Mouse (Mus musculus) central nervous system, embryonic 18 days (tissue): Measurements from ENCODE around the gene Gm49333. TPM values are rescaled to one million over a fixed set of nuclear protein-coding genes. Genes with fewer than 3 reads are reported as not detected.

ENCODE experiments used
- polyA plus RNA-seq: library from polyadenylated mRNA; depleted of rRNA; stranded (reverse); fragments of >200 nt; gene quantifications from 2 replicates; pipeline ENCODE4 v1.2.3, GENCODE M21; 2012; rRNA removed

Gm49333 gene
- not detected in 2 replicates for polyA plus RNA-seq

GRCm38 (mm10) chr16:20611357-20612227 lies at the start of gene Gm49333, which contains the start of the genes Eef1akmt4 and Alg3:
TSS of gene Gm49333 (plus strand) at chr16:20611610.
TSS of gene Eef1akmt4 (plus strand) at chr16:20611593.
TSS of gene Alg3 (minus strand) at chr16:20611735.

DNA sequence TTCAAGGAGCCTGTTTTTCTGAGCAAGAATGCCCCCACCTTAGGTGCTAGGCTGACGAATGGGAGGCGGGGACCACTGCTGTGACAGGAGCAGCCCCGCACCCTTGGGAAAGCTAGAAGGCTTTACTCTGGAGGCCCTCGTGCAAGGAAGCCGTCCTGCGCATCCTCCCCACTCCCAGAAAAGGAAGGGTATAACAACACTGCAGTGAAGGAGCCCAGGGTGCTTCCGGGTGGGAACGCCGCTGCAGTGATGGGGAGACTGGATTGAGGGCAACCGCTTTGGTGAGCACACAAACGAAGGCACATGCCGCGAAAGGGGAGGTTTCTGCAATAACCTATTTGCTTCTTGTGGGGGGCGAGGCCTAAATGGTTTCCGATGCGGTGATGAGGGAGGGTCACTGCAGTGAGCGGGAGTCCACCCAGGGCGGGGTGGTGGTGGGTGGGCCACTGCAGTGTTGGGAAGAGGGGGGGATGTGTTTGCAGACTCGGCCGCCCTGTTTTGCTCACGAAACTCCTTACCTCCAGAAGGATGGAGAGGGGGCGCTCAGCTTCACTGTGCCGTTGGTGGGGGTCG lies 22.0 kb upstream of the Gm49333 start, which contains the start of gene Vwa5b2:
Gene Vwa5b2, plus strand, starts transcription at position 106 of the 573 bp plus-strand sequence.

GRCm38 (mm10) chr16:20621191-20621990 lies 10.0 kb downstream of the Gm49333 start, which contains the start of gene Camk2n2:
TSS of gene Camk2n2 (minus strand) at chr16:20621287.

GRCm38 (mm10) chr16:20629731-20630634 lies 18.6 kb downstream of the Gm49333 start, which contains the start of gene Ece2:
TSS of gene Ece2 (plus strand) at chr16:20629828.

GRCm38 (mm10) chr16:20651076-20651946 lies 39.9 kb downstream of the Gm49333 start, which contains the start of gene Psmd2:
TSS of gene Psmd2 (plus strand) at chr16:20651652.

DNA sequence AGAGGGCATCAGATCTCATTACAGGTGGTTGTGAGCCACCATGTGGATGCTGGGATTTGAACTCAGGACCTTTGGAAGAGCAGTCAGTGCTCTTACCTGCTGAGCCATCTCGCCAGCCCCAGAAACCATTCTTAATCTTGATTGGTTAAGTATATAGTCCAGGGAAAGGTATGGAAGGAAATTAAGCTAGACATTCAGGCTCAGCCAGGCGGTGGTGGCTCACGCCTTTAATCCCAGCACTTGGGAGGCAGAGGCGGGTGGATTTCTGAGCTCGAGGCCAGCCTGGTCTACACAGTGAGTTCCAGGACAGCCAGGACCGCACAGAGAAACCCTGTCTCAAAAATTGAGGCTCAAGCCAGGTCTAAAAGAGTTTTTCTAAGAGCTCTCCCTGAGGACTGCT lies 56.6 kb downstream of the Gm49333 start, which contains the start of gene Eif4g1:
Gene Eif4g1, plus strand, starts transcription at position 301 of the 400 bp plus-strand sequence.

DNA sequence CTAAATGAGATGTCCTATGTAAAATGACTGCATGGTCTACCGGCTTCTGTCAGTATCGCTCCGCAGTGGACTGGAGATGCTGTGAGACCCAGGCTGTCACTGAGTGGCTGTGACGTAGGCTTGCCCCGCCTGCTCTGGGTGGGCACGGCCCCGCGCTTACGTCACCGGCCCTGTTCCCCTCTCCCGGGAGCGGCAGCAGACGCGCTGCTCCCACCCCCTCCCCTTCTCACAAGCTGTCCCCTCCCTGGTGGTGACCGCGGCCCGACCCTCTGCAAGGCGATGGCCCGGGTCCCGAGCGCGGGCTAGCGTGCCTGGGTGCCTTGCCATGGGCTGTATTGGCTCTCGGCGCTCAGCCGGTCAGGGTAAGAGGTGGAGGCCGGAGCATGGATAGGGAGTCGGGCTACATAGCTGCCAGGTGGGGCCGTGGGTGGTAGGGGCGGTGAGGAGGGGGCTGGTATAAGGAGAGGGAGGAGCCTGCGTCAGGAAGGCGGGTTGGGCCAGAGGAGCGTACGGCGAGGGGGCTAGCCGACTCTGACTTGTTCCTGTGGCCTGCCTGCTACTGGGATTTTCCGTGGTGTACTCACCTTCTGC lies 81.8 kb downstream of the Gm49333 start, which contains the start of gene Fam131a:
Gene Fam131a, plus strand, starts transcription at position 131 of the 591 bp plus-strand sequence.

Other genes with a start within 250 kb of the Gm49333 start
- 314 and 317 TPM in 2 replicates for gene Abcc5, start 185.2 kb upstream of the Gm49333 start, polyA plus RNA-seq
- gene Eif2b5, start 112.8 kb upstream of the Gm49333 start, polyA plus RNA-seq, result 53.5 and 54.5 TPM in 2 replicates
- 46.6 and 54.8 TPM in 2 replicates for gene Dvl3, start 94.6 kb upstream of the Gm49333 start, polyA plus RNA-seq
- 1,387 and 1,451 TPM in 2 replicates for gene Ap2m1, start 76.1 kb upstream of the Gm49333 start, polyA plus RNA-seq
- 70.8 and 74.8 TPM in 2 replicates for gene Abcf3, start 63.0 kb upstream of the Gm49333 start, polyA plus RNA-seq
- 54.7 and 55.0 TPM in 2 replicates for gene Vwa5b2, start 22.1 kb upstream of the Gm49333 start, polyA plus RNA-seq
- gene Eef1akmt4, start within 50 bp of the Gm49333 start, polyA plus RNA-seq, result 6.6 and 7.1 TPM in 2 replicates
- 16.5 and 18.6 TPM in 2 replicates for gene Alg3, start 125 bp downstream of the Gm49333 start, polyA plus RNA-seq
- gene Camk2n2, start 9.7 kb downstream of the Gm49333 start, polyA plus RNA-seq, result 120 and 138 TPM in 2 replicates
- gene Ece2, start 18.2 kb downstream of the Gm49333 start, polyA plus RNA-seq, result 35.4 and 35.7 TPM in 2 replicates
- 232 and 236 TPM in 2 replicates for gene Psmd2, start 40.0 kb downstream of the Gm49333 start, polyA plus RNA-seq
- gene Eif4g1, start 56.7 kb downstream of the Gm49333 start, polyA plus RNA-seq, result 202 and 210 TPM in 2 replicates
- gene Fam131a, start 81.6 kb downstream of the Gm49333 start, polyA plus RNA-seq, result 85.0 and 85.2 TPM in 2 replicates
- 67.6 and 70.6 TPM in 2 replicates for gene Polr2h, start 106.1 kb downstream of the Gm49333 start, polyA plus RNA-seq
- 70.5 and 74.5 TPM in 2 replicates for gene Clcn2, start 106.1 kb downstream of the Gm49333 start, polyA plus RNA-seq
- gene Chrd, start 121.5 kb downstream of the Gm49333 start, polyA plus RNA-seq, result 24.4 and 26.3 TPM in 2 replicates
- 4.2 and 4.4 TPM in 2 replicates for gene Thpo, start 122.9 kb downstream of the Gm49333 start, polyA plus RNA-seq